Mouse (Mus musculus) skeletal muscle tissue, adult 2 months (tissue): ENCODE data around the gene Rab1a.
A peak's percentile ranks its signal among the peaks of the same experiment; 100 is the strongest.

Source experiments
- DNase-seq: peaks from one replicate; pipeline ENCODE4 v3.0.0-alpha.2; 2012; ENCODE audit warnings: low read depth, low spot score

Gene Rab1a

DNA sequence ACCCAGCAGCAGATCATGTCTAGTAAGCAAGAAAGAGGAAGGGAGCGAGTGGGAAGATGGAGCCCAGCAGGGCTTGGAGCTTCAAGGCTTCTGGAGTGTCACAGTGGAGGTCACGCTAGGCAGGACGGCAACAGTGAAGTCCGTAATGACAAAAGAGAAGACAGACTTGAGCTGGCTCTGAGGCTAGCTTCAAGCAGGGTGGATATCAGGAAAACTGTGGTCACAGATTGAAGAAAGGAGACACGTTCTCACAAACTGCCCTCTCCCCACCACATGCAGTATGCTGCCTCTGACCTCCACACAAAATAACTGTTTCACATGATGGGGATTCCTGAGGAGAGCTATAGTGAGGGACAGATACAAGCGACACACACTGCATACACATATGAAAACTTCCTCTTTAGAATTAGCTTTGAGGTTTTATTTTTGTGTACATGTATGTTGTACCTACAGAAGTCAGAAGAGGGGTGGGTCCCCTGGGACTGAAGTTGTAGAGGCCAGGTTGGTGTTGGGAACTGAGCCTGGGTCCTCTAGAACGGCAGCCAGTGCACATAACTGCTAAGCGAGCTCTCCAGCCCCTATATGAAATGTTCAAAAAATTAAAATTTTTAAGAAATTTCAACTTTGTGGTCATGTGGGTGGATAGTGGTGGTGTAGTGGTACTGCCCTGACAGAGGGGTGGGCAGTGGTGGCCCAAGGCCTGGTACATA is 46.1 kb downstream of the Rab1a start:
- no peak for DNase-seq

DNA sequence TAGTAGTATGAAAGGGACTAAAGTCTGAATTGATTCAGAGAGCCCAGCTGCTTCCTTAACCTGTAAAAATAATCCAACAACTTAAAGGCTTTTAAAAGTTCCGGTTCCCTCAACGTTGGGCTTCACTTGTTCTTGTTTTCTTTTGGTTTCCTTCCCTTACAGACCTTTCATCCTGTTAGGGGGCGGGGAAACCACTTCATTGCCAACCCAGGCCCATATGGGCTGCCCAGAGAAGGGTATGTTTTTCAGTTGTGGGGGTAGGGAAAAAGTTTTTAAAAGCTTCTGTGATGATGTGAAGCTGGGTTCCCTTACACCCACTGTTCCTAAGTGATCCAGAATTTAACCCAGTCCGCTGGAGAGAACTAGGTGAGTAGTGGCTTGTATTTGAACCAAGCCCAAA is 47.0 kb downstream of the Rab1a start:
- DNase-seq, result no peak

DNA sequence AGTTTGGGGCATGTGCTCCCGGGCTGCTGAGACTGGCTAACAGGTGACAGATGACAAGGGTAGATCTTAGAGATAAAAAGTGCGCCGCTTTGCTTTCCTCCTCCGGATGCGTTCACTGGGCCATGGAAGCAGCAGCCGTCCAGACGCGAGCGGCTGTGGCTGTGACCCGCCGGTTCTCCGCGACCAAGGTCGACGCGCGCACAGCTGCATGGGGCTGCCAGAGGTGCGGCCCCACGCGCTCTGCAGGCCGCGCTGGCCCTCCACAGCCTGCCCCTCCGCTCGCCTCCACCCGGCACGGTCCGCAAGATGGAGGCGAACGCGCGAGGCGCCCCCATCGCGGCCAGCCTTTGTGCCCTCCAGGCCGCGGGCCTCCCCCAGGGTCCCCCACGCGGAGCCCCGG is 47.6 kb downstream of the Rab1a start:
- no peak for DNase-seq

DNA sequence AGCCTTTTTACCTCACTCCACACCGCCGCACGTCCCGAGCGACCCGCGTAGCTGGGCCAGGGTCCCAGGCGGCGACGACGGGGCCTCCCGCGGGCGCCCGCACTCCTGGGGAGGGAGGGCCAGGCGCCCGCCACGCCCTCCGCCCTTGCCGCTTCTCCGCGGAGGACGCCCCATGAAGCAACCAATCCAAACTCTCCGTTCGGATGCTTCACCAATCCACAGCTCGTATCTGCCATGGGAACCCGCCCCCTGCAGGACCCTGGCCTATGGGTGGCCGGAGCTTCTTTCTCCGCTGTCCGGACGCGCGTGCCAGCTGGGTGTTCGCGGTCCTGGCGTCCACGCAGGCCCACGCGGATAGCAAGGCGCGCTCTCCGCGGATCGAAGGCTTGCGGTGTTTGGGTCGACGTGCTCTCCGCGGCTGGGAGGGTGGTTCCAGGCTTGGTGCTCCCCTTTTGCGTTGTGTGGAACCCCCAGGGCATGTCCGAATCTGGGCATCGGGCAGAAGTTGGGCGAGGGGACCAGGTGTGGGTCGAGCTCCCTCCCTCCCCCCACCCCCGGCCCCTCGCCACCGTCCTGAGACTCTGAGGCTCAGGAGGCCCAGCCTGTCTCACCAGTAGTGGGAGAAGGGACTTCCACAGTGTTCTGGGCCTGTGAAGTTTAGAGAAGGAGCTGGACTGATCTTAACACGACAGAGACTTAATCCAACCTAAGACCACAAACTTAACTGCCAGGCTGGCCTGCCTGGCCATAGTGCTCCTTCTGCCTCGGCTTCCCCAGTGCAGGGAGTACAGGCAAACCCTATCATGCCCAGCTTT is 48.3 kb downstream of the Rab1a start, which contains the start of gene Cep68:
TSS of gene Cep68 (minus strand) at position 134 of the 815 bp plus-strand sequence.
- DNase-seq, result peak; percentile 96

DNA sequence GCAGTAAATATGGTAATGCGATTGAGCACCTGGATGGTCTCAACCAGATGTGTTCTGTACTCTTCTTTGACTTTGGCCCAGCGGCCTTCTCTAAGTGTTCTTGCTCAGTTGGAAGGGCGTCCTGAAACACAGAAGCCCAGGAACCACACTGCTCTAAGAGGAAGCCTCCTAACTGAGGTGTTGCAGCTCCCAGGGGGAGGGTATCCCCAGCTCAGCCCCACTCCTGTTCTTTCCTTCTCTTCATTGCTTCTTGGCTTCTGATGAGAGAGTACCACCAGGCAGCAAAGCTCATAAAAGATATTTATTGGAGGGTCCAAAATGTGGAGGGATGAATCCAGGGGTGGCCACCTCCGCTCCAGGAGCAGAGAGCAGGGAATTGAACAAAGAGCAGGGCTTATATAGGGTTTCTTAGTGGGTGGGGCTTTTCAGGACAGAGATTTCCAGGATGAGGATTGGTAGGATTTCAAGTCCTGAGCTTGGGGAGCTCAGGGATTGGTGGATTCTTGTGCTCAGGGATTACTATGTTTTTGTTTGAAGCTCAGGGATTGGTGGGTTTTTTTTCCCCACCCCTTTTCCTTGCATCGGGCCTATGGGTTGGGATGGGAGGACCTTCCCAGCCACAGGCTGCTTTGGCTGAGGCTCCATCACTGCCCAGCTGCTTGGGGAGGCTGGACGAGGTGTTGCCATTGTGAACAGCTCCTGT is 49.4 kb downstream of the Rab1a start:
- DNase-seq, result no peak

DNA sequence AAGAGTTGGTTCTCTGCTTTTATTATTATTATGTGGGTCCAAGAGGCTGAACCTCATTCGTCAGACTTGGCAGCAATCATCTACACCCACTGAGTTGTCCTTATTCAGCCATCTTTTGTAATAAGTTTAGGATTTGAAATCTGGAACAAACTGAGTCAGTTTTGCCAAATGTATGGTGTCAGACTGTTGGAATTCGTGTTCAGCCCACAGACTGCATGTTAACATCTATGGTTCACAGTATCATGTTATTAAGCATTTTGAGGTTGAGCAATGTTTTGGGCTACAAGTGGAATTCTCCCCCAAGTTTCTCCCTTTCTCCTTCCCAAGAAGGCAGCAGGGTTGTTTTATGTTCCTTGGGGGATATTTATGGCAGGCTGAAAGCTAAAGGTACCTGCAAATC is 51.9 kb downstream of the Rab1a start:
- DNase-seq, result no peak

DNA sequence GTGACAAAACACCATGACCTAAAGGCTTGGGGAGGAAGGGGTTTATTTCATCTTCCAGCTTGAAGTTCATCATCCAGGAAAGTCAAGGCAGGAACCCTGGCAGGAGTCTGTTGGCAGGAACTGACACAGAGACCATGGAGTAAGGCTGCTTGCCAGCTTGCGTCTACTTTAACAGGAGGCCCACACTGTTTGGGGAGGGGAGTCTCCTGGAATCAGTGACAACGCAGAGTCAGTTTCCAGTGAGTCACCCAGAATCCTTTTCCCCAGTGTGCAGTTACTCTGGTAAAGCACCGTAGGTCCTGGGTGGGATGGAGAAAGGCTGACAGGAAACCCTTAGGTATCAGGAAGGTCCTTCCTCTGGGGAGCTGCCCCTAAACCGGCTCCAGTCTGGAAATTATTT is 53.6 kb downstream of the Rab1a start:
- DNase-seq, result no peak

DNA sequence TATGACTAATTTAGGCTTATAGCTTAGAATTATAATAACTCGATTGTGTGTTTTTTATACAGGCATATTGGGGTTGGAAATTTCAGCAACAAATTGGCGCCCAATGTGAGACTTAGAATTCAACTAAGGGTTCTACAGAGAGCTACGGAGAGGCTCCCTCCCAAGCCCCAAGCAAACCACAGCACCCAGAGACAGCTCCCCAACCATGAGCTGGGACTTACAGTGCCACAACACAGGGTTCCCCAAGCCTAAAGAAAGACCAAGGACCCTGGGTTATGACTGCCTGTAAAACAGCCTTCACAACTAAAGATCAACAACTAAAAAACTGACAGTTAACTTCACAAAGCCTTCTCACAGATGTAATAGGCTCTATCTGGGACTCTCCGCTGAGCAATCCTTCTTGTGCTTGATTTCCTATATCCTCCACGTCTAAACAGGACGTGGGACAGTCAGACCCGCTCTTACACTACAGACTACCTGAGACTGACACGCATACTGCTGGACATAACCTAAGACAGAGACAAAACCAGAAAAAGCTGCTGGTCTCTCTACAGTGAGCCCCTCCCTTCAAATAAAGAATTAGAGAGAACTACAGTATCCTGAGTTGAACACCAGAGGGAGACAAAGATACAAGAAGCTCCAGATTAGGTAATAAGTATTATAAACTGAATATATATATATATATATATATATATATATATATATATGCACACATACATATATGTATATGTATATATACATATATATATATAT is 61.6 kb downstream of the Rab1a start:
- DNase-seq, result no peak

DNA sequence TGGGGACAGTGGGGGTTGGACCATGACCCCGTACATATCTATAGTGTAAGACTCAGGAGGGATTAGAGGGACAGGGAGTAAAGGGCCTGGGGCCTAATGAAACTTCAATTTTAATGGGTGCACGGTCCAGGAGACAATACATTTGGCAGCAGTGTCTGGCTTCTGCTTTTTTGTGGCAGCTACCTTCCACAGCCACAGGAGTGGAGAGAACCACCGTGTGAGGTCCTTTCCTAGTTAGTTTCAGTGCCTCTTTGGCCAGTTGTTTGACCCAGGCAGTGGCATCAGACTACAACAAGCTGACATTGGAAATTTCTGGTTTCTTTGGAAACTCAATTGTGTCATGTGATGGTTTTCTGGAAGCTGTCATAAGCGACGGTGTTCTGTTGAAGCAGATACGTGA is 68.7 kb downstream of the Rab1a start:
- DNase-seq, result no peak

DNA sequence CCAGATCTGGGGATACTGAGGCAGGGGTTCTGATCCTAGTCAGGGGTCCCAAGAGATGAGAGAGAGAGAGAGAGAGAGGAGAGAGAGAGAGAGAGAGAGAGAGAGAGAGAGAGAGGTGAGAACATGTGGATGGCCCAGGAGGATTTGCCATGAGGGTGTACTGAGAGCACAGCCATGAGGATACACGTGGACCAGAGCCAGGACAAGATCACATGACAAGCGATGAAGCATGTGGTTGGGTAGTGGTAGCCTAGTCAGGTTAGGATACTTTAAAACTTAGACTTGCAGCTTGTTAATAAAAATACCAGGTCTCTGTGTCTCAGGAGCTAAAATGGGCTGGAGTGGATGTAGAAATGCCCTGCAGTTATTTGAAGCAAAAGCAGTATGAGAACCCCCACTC is 74.7 kb downstream of the Rab1a start:
- no peak for DNase-seq
